Mouse (Mus musculus) forebrain, postnatal 0 days (tissue): ENCODE measurements around the gene Rcor1. TPM values are rescaled to one million over a fixed set of nuclear protein-coding genes. Genes with fewer than 3 reads are reported as not detected.

ENCODE experiments used
- ATAC-seq: fragments of 200-750 bp; cut with Nextera tagmentation; 2 replicates; pipeline ENCODE4 v1.8.0; 2017; ENCODE audit warnings: mild to moderate bottlenecking, moderate library complexity
- DNase-seq: peaks from one replicate; pipeline ENCODE4 v3.0.0-alpha.2; 2015
- H3K27ac ChIP-seq: fragments of 300-500 bp; sonication (generic); 2 replicates; pipeline ENCODE4 v1.5.1; 2014; ENCODE audit warnings: low read depth, mild to moderate bottlenecking, antibody characterized with exemption, low read length, moderate library complexity, mixed read lengths
- H3K27me3 ChIP-seq: fragments of 300-500 bp; sonication (generic); 2 replicates; pipeline ENCODE4 v1.6.1; 2014; ENCODE audit warnings: mild to moderate bottlenecking, low read length, mixed read lengths; ENCODE audit not compliant: insufficient read depth
- H3K36me3 ChIP-seq: fragments of 300-500 bp; sonication (generic); 2 replicates; pipeline ENCODE4 v1.6.1; 2014; ENCODE audit warnings: mild to moderate bottlenecking, moderate library complexity; ENCODE audit not compliant: insufficient read depth
- H3K4me1 ChIP-seq: fragments of 300-500 bp; sonication (generic); 2 replicates; pipeline ENCODE4 v1.6.1; 2014; ENCODE audit warnings: antibody characterized with exemption; ENCODE audit not compliant: insufficient read depth
- H3K4me2 ChIP-seq: fragments of 300-500 bp; sonication (generic); 2 replicates; pipeline ENCODE4 v1.6.1; 2014; ENCODE audit warnings: low read depth, mild to moderate bottlenecking, moderate library complexity
- H3K4me3 ChIP-seq: fragments of 300-500 bp; sonication (generic); 2 replicates; pipeline ENCODE4 v1.5.1; 2014; ENCODE audit warnings: low read depth, low read length, mixed read lengths
- H3K9ac ChIP-seq: fragments of 300-500 bp; sonication (generic); 2 replicates; pipeline ENCODE4 v1.6.1; 2014; ENCODE audit warnings: mild to moderate bottlenecking
- H3K9me3 ChIP-seq: fragments of 300-500 bp; sonication (generic); 2 replicates; pipeline ENCODE4 v1.6.1; 2016; ENCODE audit warnings: low read length
- CTCF ChIP-seq: sonication (generic); IDR thresholded peaks from 2 replicates; pipeline ENCODE4 v1.5.1; 2016; ENCODE audit warnings: antibody characterized with exemption, control low read depth, low read depth
- WGBS: fragments of 180-500 bp; shearing (Covaris S2); extraction: QIAGEN DNeasy Blood & Tissue Kit; methylation state at CpG from one replicate; pipeline ENCODE4 v1.1.7; 2014; 5-methylcytosine and 5-hydroxymethylcytosine counted together
- polyA plus RNA-seq: library from polyadenylated mRNA; unstranded; fragments of >200 nt; fragmentation: Nextera tagmentation; extraction: Ambion mirVana; gene quantifications from 2 replicates; pipeline ENCODE4 v1.2.1, GENCODE M21; 2015
- total RNA-seq: library from RNA; depleted of rRNA; stranded (reverse); fragments of >200 nt; gene quantifications from 2 replicates; pipeline ENCODE4 v1.2.3, GENCODE M21; 2014

The Rcor1 gene
- total and polyA plus RNA-seq, 2 experiments from 2014 or later = 4.3 to 16.2 TPM

- H3K9me3 ChIP-seq = peaks cover 4% of the 10 kb centered on the region; the same call in 1 of the 2 replicates
- H3K4me3 ChIP-seq = no peak overlapping the region
- H3K4me1 ChIP-seq = peaks cover 4% of the 10 kb centered on the region; the same call in 1 of the 2 replicates
- H3K36me3 ChIP-seq = no peaks in the 10 kb centered on the region
- peak; percentile 68 for DNase-seq
- no peaks in the 10 kb centered on the region for H3K27me3 ChIP-seq
- peak; percentile 53 for ATAC-seq
- TF ChIP-seq CTCF = no peak
- H3K27ac ChIP-seq = peak overlapping the region; percentile 54
- 61% methylated on average over 14 of the region's 14 CpGs for WGBS
- H3K9ac ChIP-seq = no peak overlapping the region
- no peak overlapping the region for H3K4me2 ChIP-seq
Observed at GRCm38 (mm10) chr12:111124601-111125260, 85.6 kb downstream of the Rcor1 start.

- peaks cover 4% of the 10 kb centered on the region; the same call in 1 of the 2 replicates for H3K9me3 ChIP-seq
- ATAC-seq = no peak
- WGBS = 69% methylated on average over 6 of the region's 6 CpGs
- no peak overlapping the region for H3K4me3 ChIP-seq
- peaks cover 4% of the 10 kb centered on the region; the same call in 1 of the 2 replicates for H3K4me1 ChIP-seq
- no peak overlapping the region for H3K9ac ChIP-seq
- no peak for TF ChIP-seq CTCF
- H3K27me3 ChIP-seq = no peaks in the 10 kb centered on the region
- H3K4me2 ChIP-seq = no peak overlapping the region
- no peak for DNase-seq
- no peaks in the 10 kb centered on the region for H3K36me3 ChIP-seq
- no peak overlapping the region for H3K27ac ChIP-seq
Observed at GRCm38 (mm10) chr12:111125666-111126065, 86.5 kb downstream of the Rcor1 start.

GRCm38 (mm10) chr12:111134169-111134568 lies 95.0 kb downstream of the Rcor1 start:
- no peak overlapping the region for H3K4me2 ChIP-seq
- no peak for ATAC-seq
- no peaks in the 10 kb centered on the region for H3K9me3 ChIP-seq
- TF ChIP-seq CTCF = no peak
- peaks cover 12% of the 10 kb centered on the region; the same call in 1 of the 2 replicates for H3K4me1 ChIP-seq
- no peak for DNase-seq
- 63% methylated on average over 7 of the region's 7 CpGs for WGBS
- H3K27ac ChIP-seq = peak overlapping the region; percentile 79
- H3K9ac ChIP-seq = no peak overlapping the region
- no peak overlapping the region for H3K4me3 ChIP-seq
- no peaks in the 10 kb centered on the region for H3K27me3 ChIP-seq
- H3K36me3 ChIP-seq = no peaks in the 10 kb centered on the region

GRCm38 (mm10) chr12:111134791-111135733 lies 95.9 kb downstream of the Rcor1 start:
- WGBS = 41% methylated on average over 19 of the region's 19 CpGs
- H3K9ac ChIP-seq = no peak overlapping the region
- no peak for TF ChIP-seq CTCF
- H3K4me2 ChIP-seq = no peak overlapping the region
- H3K9me3 ChIP-seq = no peaks in the 10 kb centered on the region
- H3K27me3 ChIP-seq = no peaks in the 10 kb centered on the region
- no peak overlapping the region for H3K4me3 ChIP-seq
- peaks cover 12% of the 10 kb centered on the region; the same call in 1 of the 2 replicates for H3K4me1 ChIP-seq
- ATAC-seq (peak; percentile 63), DNase-seq (peak; percentile 64)
- H3K27ac ChIP-seq = peak overlapping the region; percentile 79
- no peaks in the 10 kb centered on the region for H3K36me3 ChIP-seq

GRCm38 (mm10) chr12:111135953-111136352 lies 96.8 kb downstream of the Rcor1 start:
- Histone ChIP-seq H3K4me3 (no peak overlapping the region), H3K9me3 (no peaks in the 10 kb centered on the region), H3K27ac (0 out of 2 replicates have a peak overlapping the region, but pooled peaks have one; percentile 15), H3K27me3 (no peaks in the 10 kb centered on the region), H3K4me2 (no peak overlapping the region), H3K9ac (no peak overlapping the region), H3K4me1 (peaks cover 12% of the 10 kb centered on the region; the same call in 1 of the 2 replicates), H3K36me3 (no peaks in the 10 kb centered on the region)
- DNase-seq (no peak), ATAC-seq (no peak)
- no peak for TF ChIP-seq CTCF
- WGBS = 47% methylated on average over 3 of the region's 3 CpGs

- ATAC-seq (no peak), DNase-seq (no peak)
- Histone ChIP-seq H3K9me3 (no peaks in the 10 kb centered on the region), H3K9ac (no peak overlapping the region), H3K4me3 (no peak overlapping the region), H3K36me3 (no peaks in the 10 kb centered on the region), H3K4me1 (peaks cover 12% of the 10 kb centered on the region; the same call in 1 of the 2 replicates), H3K27me3 (no peaks in the 10 kb centered on the region), H3K27ac (no peak overlapping the region), H3K4me2 (no peak overlapping the region)
- no peak for TF ChIP-seq CTCF
- WGBS = 63% methylated on average over 2 of the region's 2 CpGs
Observed at GRCm38 (mm10) chr12:111137079-111137478, 97.9 kb downstream of the Rcor1 start.
